Mouse (Mus musculus) liver, postnatal 0 days (tissue): ENCODE data around the gene Gm10024.

Experiments
- CTCF ChIP-seq: sonication (generic); IDR thresholded peaks from 2 replicates; pipeline ENCODE4 v1.5.1; 2016; ENCODE audit warnings: antibody characterized with exemption, low read depth
- EP300 ChIP-seq: IDR thresholded peaks from 2 replicates; pipeline ENCODE4 v1.6.1; 2016; ENCODE audit warnings: antibody characterized with exemption, low read depth, mild to moderate bottlenecking

DNA sequence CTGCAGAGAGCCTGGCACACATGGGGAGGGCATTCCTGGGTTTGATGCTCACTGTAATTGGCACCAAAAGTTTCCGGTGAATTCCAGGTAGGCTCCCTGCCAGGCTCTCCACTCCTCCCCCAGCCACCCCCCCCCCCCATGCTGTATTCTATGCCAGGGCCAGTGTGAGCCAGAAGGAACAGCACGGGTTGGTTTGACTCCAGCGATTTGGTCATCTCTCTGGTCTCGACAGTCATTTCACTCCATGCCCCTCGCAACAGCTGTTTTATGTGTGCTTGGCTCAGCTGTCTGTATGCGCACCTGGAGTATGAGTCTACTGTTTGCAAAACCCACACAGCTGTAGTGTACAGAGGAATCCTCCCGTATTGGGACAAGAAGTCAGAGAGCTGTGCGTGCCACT lies 44.9 kb upstream of the Gm10024 start:
- TF ChIP-seq CTCF (no peak), EP300 (no peak)
